Mouse (Mus musculus) testis, adult 2 months (tissue): ENCODE results near the gene Olfr307.

Source experiments
- CTCF ChIP-seq: fragments of 200-500 bp; IDR thresholded peaks from 2 replicates; pipeline ENCODE4 v1.5.1; 2012; ENCODE audit warnings: low read depth, mild to moderate bottlenecking, inconsistent platforms, low read length, moderate library complexity; ENCODE audit not compliant: control insufficient read depth, insufficient read depth, insufficient replicate concordance
- POLR2A ChIP-seq: fragments of 200-500 bp; IDR thresholded peaks from 2 replicates; pipeline ENCODE4 v1.6.1; 2012; ENCODE audit warnings: low read depth, mild to moderate bottlenecking, inconsistent platforms, low read length, moderate library complexity; ENCODE audit not compliant: control insufficient read depth

DNA sequence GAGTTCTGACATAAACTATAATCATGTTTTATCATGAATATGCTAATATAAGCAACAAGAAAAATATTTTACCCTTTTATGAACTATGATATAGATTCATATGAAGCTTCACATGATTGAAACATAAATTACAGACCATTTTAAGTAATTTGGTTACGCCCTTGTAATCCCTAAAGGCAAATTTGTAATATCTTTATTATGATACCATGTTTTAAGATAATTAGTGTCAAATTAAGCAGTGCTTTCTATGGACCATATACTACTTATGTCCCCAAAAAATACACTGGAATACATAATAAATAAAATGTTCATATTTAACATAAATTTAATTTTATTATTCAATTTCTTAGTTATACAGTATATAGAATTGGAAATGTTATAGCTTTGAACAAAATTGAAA is 29.4 kb upstream of the Olfr307 start, which contains the start of gene Olfr305:
- TF ChIP-seq CTCF (no peak), POLR2A (no peak)
